Mouse (Mus musculus): Measurements from ENCODE around the gene Csnk1g1. TPM values are rescaled to one million over a fixed set of nuclear protein-coding genes. Genes with fewer than 3 reads are reported as not detected.
A peak's percentile ranks its signal among the peaks of the same experiment; 100 is the strongest.

Gene Csnk1g1
- polyA plus RNA-seq, 1 experiment from 2014 or later: 25.4 TPM

DNA sequence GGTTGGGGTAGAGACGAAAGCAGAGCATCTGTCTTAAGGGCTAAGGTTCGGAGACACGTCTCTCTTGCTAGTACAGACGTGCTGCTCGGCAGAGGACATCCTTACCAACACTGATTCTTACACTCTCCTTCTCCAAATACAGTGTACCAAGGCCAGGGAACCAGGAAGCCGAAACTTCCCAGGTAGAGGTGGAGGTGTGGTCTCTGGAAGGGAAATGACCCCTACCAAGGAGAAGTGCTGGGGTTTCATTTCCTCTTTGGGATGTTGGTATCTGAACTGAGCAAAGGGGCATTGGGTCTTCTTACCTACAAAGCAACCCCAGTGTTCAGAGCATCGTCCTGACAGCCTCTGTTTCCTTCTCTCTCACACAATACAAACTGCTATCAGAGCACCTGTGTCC is 164.0 kb downstream of the Csnk1g1 start:
- Histone ChIP-seq H3K27ac (no peak overlapping the region), H3K9ac (replicated peaks) (no peak overlapping the region), H3K4me2 (replicated peaks) (no peak overlapping the region), H3K9me3 (no peaks in the 10 kb centered on the region), H3K27me3 (peaks cover 34% of the 10 kb centered on the region), H3K36me3 (no peaks in the 10 kb centered on the region), H3K4me1 (replicated peaks) (peaks cover 14% of the 10 kb centered on the region), H3K4me3 (replicated peaks) (no peak overlapping the region)
- 86% methylated on average over 7 of the region's 7 CpGs for WGBS
- no peak for ATAC-seq

DNA sequence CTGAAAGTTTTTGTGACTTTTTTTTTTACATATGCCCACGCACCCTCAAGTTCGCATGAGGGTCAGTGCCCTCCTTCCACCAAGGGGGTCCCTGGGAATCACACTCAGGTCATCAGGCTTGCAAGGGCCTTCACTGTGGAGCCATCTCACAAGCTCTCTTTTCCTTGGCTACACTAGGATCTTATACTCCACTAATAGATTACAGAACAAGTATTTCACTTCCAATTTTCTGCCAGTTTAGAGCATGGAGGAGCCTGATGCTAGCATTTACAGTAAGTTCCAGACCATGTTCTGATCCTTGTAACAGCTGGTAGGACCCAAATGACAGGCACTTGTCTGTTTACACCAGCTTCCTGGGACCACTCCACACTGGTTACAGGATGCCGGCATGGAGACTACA is 169.3 kb downstream of the Csnk1g1 start:
- Histone ChIP-seq H3K4me2 (replicated peaks) (no peak overlapping the region), H3K4me3 (replicated peaks) (no peak overlapping the region), H3K27ac (no peak overlapping the region), H3K36me3 (no peaks in the 10 kb centered on the region), H3K9ac (replicated peaks) (no peak overlapping the region), H3K9me3 (no peaks in the 10 kb centered on the region), H3K27me3 (no peaks in the 10 kb centered on the region), H3K4me1 (replicated peaks) (no peaks in the 10 kb centered on the region; the same call in 1 of the 2 replicates)
- ATAC-seq: no peak
- 75% methylated on average over 3 of the region's 3 CpGs for WGBS

DNA sequence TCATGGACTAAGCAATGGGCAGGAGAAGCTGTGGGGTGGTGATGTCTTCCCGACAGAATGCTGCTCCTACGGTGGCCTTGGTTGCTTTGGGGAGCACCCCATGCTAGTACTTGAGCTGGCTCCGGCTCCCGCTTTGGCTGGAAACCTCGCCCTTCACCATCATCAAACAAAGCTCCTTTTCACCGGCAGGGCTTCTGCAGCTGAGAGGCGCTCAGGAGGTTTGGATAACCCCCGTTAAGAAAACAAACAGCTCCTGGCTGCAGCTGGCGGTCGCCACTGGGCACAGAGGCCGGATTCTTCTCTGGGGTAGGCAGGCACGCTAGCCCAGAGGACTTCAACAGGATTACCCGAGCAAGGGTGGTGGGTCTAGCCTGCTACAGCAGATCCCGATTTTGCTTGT is 169.8 kb downstream of the Csnk1g1 start:
- Histone ChIP-seq H3K9me3 (no peaks in the 10 kb centered on the region), H3K9ac (replicated peaks) (no peak overlapping the region), H3K4me1 (replicated peaks) (no peaks in the 10 kb centered on the region; the same call in 1 of the 2 replicates), H3K36me3 (no peaks in the 10 kb centered on the region), H3K27me3 (no peaks in the 10 kb centered on the region), H3K27ac (no peak overlapping the region), H3K4me3 (replicated peaks) (no peak overlapping the region), H3K4me2 (replicated peaks) (peak overlapping the region; percentile 17)
- WGBS: 11% methylated on average over 14 of the region's 14 CpGs
- 0 out of 2 replicates have a peak, but pooled peaks have one; percentile 30 for ATAC-seq

DNA sequence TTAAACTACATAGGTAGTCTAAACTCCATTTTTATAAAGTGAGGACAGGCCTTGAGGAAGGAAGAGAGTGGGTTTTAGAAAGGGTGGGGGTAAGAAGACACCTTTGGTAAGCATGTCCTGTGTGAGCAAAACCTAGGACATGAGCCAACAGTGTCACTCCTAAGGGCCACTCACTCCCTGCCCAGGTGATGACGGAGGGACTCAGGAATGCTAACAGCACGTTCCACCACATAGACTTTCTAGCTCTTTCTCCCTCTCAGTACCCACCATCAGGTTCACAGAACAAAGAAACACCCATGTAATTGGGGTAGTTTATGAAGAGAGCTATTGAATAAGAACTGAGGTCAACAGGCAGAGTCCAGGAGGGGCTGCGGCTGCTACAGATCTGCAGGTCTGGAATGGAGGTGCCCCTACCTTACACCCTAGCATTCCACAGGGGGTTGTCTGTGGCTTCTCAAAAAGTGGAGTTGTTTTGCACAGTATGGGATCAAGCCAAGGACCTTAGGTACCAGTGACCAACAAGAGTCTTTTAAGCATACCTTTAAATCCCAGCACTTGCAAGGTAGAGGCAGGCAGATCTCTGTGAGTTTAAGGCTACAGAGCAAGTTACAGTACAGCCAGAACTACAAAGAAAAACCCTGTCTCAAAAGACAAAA is 172.2 kb downstream of the Csnk1g1 start:
- no peaks in the 10 kb centered on the region for H3K9me3 ChIP-seq
- no peak overlapping the region for H3K9ac ChIP-seq (replicated peaks)
- H3K4me1 ChIP-seq (replicated peaks): no peaks in the 10 kb centered on the region; the same call in 1 of the 2 replicates
- H3K4me2 ChIP-seq (replicated peaks): no peak overlapping the region
- H3K27ac ChIP-seq: no peak overlapping the region
- no peaks in the 10 kb centered on the region for H3K27me3 ChIP-seq
- no peak overlapping the region for H3K4me3 ChIP-seq (replicated peaks)
- no peak for ATAC-seq
- H3K36me3 ChIP-seq: 0 out of 2 replicates have a peak, but pooled peaks cover 3% of the 10 kb centered on the region
- 89% methylated on average over 3 of the region's 3 CpGs for WGBS

DNA sequence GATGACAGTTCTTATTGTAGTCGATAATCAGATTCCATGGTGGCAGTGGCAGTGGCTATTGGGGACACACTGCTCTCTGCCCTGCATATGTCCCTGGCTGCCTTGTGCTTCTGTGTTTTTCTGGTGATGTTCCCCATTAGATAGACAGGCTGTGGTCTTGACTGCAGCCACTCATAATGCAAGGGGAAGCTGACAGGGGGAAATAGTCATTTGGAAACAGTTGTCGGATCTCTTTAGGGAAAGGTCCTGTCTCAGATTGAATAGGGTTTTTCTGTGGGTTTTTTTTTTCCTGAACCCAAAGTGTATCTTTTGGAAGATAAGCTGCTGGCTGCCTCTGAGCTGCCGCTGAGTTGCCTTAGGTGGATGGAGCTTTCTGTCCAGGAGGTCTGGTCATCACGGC is 173.3 kb downstream of the Csnk1g1 start:
- no peak overlapping the region for H3K9ac ChIP-seq (replicated peaks)
- ATAC-seq: no peak
- no peak overlapping the region for H3K4me3 ChIP-seq (replicated peaks)
- 85% methylated on average over 4 of the region's 4 CpGs for WGBS
- no peak overlapping the region for H3K27ac ChIP-seq
- H3K36me3 ChIP-seq: peaks cover 11% of the 10 kb centered on the region
- no peaks in the 10 kb centered on the region; the same call in 1 of the 2 replicates for H3K4me1 ChIP-seq (replicated peaks)
- no peaks in the 10 kb centered on the region for H3K27me3 ChIP-seq
- H3K4me2 ChIP-seq (replicated peaks): no peak overlapping the region
- no peaks in the 10 kb centered on the region for H3K9me3 ChIP-seq

DNA sequence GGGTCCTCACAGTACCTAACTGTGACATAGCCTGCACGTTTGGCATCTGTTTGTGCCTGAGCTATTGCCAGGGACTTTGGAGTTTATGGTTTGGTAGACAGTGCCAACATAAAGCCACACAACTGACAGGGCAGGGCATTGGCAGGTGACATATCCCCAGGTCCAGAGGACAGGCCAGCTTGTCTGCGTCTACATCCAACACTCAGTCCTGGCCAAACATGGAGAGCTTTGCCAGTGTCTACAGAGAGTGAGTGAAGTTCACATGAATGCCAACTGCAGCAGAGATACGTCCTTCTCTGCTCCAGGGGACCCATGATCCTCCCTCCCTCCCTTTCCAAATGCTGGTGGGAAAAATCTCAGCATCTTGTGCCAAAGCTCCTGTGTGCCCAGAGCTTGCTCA is 175.4 kb downstream of the Csnk1g1 start:
- no peak for ATAC-seq
- no peak overlapping the region for H3K4me2 ChIP-seq (replicated peaks)
- no peaks in the 10 kb centered on the region for H3K9me3 ChIP-seq
- H3K4me1 ChIP-seq (replicated peaks): no peaks in the 10 kb centered on the region
- no peak overlapping the region for H3K27ac ChIP-seq
- H3K9ac ChIP-seq (replicated peaks): no peak overlapping the region
- no peaks in the 10 kb centered on the region for H3K27me3 ChIP-seq
- 92% methylated on average over 3 of the region's 3 CpGs for WGBS
- H3K36me3 ChIP-seq: peaks cover 31% of the 10 kb centered on the region
- H3K4me3 ChIP-seq (replicated peaks): no peak overlapping the region

DNA sequence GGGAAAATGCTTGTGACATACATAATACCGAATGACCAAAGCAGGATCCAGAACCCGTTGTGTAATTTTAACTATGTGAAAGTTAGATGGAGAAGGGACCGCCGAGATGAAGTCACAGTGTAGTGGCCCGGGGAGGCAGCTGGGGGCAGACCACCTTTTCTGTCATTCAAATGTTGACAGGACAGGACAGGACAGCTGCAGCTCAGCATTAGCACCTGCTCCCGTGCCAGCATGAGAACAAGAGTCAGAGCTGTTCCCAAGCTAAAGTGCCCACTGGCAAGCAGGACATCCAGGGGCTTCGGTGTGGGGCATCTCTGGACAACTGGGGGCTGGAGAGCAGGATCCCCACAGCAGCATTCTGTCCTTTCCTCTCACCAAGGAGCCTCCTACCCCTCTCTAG is 178.3 kb downstream of the Csnk1g1 start:
- H3K36me3 ChIP-seq: peaks cover 60% of the 10 kb centered on the region
- no peaks in the 10 kb centered on the region for H3K27me3 ChIP-seq
- H3K4me2 ChIP-seq (replicated peaks): no peak overlapping the region
- 95% methylated on average over 7 of the region's 7 CpGs for WGBS
- no peaks in the 10 kb centered on the region for H3K9me3 ChIP-seq
- H3K9ac ChIP-seq (replicated peaks): no peak overlapping the region
- no peak for ATAC-seq
- no peaks in the 10 kb centered on the region for H3K4me1 ChIP-seq (replicated peaks)
- no peak overlapping the region for H3K4me3 ChIP-seq (replicated peaks)
- H3K27ac ChIP-seq: peak overlapping the region; percentile 7; the same call in 1 of the 2 replicates

DNA sequence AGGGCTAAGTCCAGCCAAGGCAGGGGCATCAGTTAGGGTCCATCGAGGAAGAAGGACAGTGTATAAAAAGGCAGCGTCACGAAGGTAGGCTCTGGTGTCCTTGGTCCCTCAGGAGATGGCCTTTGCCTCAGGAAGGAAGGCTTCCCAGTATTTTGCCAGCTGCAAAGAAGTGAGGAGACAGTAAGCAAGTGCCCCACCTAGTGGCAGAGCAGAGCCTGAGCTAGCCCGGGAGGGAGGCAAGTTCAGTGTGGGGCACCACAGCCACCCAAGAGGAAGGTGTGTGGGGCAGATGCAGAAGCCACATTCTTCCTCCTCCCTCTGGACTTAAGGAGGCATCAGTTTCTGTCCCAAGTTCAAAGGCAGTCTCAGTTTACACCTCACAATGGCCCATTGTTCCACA is 179.7 kb downstream of the Csnk1g1 start:
- ATAC-seq: no peak
- H3K36me3 ChIP-seq: peaks cover 74% of the 10 kb centered on the region
- no peak overlapping the region for H3K9ac ChIP-seq (replicated peaks)
- H3K27me3 ChIP-seq: no peaks in the 10 kb centered on the region
- H3K27ac ChIP-seq: no peak overlapping the region
- no peaks in the 10 kb centered on the region for H3K4me1 ChIP-seq (replicated peaks)
- WGBS: 50% methylated on average over 4 of the region's 4 CpGs
- no peak overlapping the region for H3K4me2 ChIP-seq (replicated peaks)
- no peak overlapping the region for H3K4me3 ChIP-seq (replicated peaks)
- no peaks in the 10 kb centered on the region for H3K9me3 ChIP-seq

DNA sequence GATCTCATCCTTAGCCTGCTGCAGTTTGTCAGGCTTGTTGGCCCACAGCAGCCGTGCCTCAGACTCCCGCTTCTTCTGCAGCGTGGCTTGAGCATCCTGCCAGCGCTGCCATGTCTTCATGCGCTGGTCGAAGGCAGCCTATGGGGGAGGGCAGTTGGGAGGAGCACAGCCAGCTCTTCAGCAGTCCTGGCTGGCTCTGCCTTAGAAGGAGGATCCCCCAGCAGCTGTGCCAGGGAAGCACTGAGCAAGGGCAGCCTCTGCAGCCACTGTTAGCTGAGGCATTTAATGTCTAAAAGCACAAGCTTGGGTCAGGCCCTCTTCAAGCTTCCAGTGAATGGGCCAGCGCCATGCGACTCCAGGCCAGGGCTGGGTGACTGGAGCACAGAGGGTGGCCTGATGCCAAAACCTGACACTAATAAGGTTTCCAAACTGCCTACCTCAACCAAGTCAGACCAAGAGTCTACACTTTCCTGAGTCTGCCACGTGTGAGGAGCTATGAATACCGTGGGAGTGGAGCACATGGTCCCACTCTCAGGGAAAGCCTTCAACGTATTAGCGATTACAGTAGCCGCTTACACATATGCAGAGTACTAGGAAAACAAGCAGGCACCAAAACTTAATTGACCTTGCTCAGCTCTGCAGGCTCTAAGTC is 182.0 kb downstream of the Csnk1g1 start:
- Histone ChIP-seq H3K36me3 (peaks cover 96% of the 10 kb centered on the region), H3K27me3 (no peaks in the 10 kb centered on the region)
- no peak for ATAC-seq

DNA sequence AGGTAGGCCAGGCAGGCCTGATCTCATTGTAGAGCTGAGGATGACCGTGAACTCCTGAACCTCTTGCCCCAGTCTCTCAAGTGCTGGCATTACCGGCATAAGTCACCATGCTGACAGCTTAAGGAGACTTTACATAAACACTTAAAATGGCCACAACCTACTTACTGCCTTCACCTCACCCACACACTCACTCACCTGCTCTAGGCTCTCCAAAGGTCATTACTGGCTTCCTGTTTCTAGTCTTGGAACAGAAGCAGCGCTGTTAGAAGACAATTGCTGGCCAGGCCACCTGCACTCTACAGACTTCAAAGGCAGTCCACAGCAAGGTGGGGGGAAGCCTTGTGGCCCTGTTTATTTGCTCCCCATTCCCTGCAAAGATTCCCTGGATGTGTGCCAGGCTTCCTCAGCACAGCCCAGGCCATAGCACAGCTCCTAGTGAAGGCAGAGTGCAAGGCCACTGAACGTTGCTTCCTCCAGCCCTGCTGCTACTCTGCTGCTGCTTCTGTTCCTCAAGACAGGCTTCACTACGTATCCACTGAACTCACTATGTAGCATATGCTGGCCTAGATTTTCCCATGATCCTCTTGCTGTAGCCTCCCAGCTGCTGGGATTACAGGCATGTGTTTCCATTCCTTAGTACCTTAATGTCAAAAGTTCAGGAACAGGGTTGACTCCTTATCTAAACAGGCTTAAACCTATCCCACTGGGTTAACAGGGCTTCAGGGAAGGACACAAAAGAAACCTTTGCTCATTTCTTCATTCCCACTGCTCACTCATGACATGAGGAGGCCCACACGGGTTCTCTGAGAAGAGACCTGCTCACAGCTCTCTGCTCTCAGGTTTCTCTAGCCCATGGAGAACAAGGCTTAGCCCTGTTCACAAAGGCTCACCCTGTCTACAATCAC is 182.9 kb downstream of the Csnk1g1 start:
- no peak for ATAC-seq
- 79% methylated on average over 6 of the region's 6 CpGs for WGBS
- H3K27ac ChIP-seq: no peak overlapping the region

More for the DNA sequence above, 182.0 kb downstream of the Csnk1g1 start:
- Histone ChIP-seq H3K4me2 (replicated peaks) (no peak overlapping the region), H3K4me1 (replicated peaks) (no peaks in the 10 kb centered on the region), H3K27ac (no peak overlapping the region), H3K9ac (replicated peaks) (no peak overlapping the region), H3K9me3 (no peaks in the 10 kb centered on the region), H3K4me3 (replicated peaks) (no peak overlapping the region)
- 90% methylated on average over 13 of the region's 13 CpGs for WGBS

DNA sequence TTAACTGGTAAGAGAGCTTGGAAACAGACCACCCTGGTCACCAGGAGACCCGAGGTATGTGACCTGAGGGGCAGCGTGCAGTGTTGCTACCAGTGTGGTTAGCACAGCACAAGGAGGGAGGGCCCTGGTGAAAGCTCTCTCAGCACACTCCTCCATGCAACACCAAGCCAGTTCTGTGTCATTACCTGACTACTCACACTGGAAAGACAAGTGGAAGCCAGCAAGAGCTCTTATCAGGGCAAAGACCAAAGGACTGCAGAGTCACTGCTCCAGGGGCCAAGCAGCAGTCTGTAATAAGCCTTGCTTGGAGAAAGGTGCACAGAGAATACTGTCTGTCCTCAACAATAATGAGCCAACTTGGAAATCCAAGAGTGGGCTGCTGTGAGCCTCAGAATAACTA is 183.9 kb downstream of the Csnk1g1 start:
- H3K4me3 ChIP-seq (replicated peaks): no peak overlapping the region
- H3K27me3 ChIP-seq: no peaks in the 10 kb centered on the region
- H3K4me1 ChIP-seq (replicated peaks): no peaks in the 10 kb centered on the region
- H3K36me3 ChIP-seq: peaks cover 98% of the 10 kb centered on the region
- no peak overlapping the region for H3K4me2 ChIP-seq (replicated peaks)
- H3K27ac ChIP-seq: no peak overlapping the region
- H3K9ac ChIP-seq (replicated peaks): no peak overlapping the region
- no peaks in the 10 kb centered on the region for H3K9me3 ChIP-seq
- ATAC-seq: no peak
- WGBS: 84% methylated on average over 2 of the region's 2 CpGs

More for the DNA sequence above, 182.9 kb downstream of the Csnk1g1 start:
- H3K36me3 ChIP-seq: peaks cover 98% of the 10 kb centered on the region
- H3K4me1 ChIP-seq (replicated peaks): no peaks in the 10 kb centered on the region
- no peaks in the 10 kb centered on the region for H3K9me3 ChIP-seq
- no peak overlapping the region for H3K4me3 ChIP-seq (replicated peaks)
- no peaks in the 10 kb centered on the region for H3K27me3 ChIP-seq
- H3K4me2 ChIP-seq (replicated peaks): no peak overlapping the region
- H3K9ac ChIP-seq (replicated peaks): no peak overlapping the region

All from midbrain, embryonic 13.5 days (tissue).